Mouse (Mus musculus) megakaryocyte, embryonic 14.5 days (primary cell): ENCODE measurements around the gene Dicer1.

Experiments used
- FLI1 ChIP-seq: IDR thresholded peaks from 2 replicates; pipeline ENCODE4 v1.6.1; 2012; ENCODE audit warnings: low read length, inconsistent platforms, mixed read lengths
- GATA1 ChIP-seq: IDR thresholded peaks from 3 replicates; pipeline ENCODE4 v1.6.1; 2012; ENCODE audit warnings: mixed read lengths, low read length, inconsistent platforms, borderline replicate concordance

DNA sequence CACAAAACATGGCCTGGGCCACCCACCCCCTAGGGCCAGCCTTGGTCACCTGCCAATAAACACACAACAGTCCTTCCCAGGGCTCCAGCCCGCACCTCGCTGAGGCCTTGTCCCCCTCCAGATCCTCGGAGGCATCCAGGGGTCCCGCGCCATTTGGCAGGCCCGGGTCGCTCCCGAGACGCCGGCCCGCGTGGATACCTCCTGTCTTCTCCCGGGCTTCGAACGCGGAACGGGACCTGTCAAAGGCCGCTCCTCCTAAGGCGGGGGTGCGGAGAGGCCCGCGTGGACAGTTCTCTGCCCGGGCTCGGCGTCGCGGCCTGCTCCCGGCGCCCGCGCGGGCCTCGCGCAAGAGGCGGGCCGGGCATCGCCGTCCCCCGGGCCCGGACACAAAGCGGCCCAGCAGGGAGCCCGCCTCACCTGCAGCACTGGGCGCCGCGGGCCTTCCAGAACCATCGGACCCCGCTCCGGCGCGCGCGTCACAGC lies 380 bp downstream of the Dicer1 start:
- TF ChIP-seq GATA1: no peak
- TF ChIP-seq FLI1: no peak
